Mouse (Mus musculus): ENCODE measurements at regions not wholly inside any gene's neighbourhood (a gene's known extent, or its start where the extent isn't known, plus 50 kb on each side); places are given as distances from the start of the nearest gene placed in this dataset.
A peak's percentile ranks its signal among the peaks of the same experiment; 100 is the strongest.

- no peak for DNase-seq (ENCODE audit: low read depth, low spot score)
Observed at GRCm38 (mm10) chr8:56202342-56202741, 92.0 kb upstream of the Hpgd start.

DNA sequence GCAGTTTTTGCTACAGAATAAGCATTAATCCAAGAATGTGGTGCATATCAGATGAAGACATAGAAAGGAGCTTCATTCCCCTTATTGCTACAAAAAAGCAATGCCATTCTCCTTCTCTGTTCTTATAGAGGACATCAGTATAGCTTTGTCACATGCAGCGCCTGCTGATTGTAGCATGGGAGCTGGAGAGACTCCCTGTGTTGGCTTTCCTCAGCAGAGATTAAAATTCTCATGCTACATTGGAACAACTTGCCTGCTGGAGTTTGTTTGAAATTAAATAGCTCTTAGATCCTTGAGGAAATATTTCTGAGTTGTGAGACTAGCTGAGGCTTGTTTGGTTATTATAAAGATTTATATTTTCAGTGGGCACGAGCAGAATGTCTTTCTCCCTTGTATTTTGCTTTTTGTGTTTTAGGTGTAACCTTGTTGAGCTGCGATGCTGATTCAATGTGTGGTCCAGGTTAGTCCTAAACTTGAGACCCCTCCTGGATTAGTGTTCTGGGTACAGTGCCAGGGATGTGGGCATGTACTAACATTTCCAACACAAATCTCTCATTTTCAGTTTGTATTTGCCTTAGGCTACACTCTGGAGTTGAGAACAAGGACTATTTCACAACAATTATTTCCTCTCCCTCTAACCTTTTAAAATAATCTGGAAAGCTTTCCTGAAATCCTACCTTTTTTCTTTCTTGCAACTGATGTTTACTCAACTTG, 82.3 kb upstream of the Hpgd start:
- DNase-seq (ENCODE audit: low read depth, low spot score), result no peak

DNA sequence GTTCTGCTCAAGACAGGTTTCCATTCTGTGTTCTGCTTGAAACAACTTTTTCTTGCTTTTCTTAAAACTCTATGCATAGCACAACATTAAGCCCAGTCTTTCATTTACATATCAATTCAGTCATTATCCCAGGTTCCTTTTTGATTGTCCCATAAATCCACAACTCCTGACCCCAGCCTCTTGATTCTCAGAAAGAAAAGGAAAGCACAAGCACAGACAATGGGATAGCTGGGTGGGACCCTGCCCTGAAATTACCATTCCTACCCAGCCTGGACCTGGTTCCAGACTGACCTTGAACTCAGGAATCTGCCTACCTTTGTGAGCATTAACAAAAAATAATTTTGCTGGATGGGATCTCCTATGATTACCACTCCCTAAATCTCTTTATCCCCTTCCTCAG, 75.5 kb upstream of the Hpgd start:
- DNase-seq (ENCODE audit: low read depth, low spot score), result no peak

GRCm38 (mm10) chr8:56219391-56219790, 75.0 kb upstream of the Hpgd start:
- no peak for DNase-seq (ENCODE audit: low read depth, low spot score)

DNA sequence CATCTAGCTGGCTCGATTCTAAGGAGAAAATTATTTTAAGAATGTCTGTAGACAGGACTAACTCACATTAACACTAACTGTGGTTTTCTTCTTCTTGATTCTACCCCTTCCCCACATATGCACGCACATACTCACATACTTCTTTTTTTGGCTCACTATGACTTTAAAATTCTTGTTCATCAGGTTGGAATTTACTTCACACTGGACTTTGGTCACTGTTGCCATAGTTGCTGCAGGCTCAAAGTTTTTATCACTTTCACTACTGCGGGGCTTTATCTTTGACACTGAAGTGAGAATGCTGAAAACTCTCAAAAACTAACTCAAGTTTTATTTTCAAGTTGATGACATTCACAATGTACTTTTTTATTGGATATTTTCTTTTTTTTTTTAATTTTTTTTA, 71.4 kb upstream of the Hpgd start:
- no peak for DNase-seq (ENCODE audit: low read depth, low spot score)

DNA sequence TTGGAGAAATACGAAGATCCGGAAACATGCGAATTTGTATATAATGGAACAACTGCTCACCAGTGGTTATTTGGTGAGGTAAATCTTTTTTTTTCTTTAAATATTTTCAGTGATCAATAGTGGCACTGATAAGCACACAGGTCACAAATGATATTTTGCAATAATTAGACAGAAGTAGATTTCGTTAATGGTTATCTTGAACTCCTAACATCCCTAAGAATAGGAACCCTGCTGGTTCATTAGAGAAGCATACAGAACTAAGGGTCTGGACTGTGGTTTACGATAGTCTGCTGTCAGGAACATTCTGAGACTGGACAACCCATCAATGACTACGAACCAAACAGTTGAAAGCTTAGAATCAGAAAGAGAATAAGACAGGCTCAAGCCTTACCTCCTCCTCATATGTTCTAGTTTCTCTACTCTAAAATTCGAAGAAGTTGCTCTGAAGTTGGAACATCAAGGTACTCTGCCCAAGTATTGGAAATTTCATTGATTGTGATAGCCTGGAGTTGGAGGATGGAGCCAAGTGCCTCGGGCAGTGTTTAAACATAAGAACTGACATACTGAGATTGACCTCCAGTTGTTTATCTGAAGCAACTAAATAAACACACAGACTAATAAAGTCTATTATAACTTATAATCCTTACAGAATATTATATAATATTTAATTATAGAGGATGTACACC, 63.6 kb upstream of the Hpgd start:
- no peak for DNase-seq (ENCODE audit: low read depth, low spot score)

DNA sequence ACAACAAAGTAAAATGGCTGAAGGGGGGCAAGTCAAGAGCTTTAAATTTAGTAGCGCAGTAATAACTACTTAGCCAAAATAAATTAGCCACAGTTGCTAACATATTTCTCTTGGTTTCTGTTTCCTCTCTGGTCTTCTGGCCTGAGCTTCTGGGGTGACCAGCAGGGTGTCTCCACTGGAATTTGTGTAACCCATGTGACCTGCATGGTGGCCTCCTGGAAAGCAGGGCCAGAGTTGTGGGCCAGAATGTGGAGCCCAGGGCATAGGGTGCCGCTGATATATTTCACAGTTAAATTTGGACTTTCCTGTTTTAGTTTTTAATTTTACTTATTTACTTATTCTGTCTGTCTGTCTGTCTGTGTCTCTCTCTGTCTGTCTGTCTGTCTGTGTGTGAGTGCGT, 62.5 kb upstream of the Hpgd start:
- no peak for DNase-seq (ENCODE audit: low read depth, low spot score)

GRCm38 (mm10) chr8:56232552-56232951, 61.8 kb upstream of the Hpgd start:
- no peak for DNase-seq (ENCODE audit: low read depth, low spot score)

- no peak for DNase-seq (ENCODE audit: low read depth, low spot score)
Observed at GRCm38 (mm10) chr8:56233816-56234215, 60.6 kb upstream of the Hpgd start.

GRCm38 (mm10) chr8:56234238-56234637, 60.1 kb upstream of the Hpgd start:
- DNase-seq (ENCODE audit: low read depth, low spot score), result peak; percentile 28

- DNase-seq (ENCODE audit: low read depth, low spot score), result no peak
Observed at GRCm38 (mm10) chr8:56243330-56243729, 51.1 kb upstream of the Hpgd start.

Data from mesoderm, embryonic 11.5 days (tissue).